Mouse (Mus musculus) stomach, postnatal 0 days (tissue): ENCODE measurements around the gene Hoxa1. TPM values are rescaled to one million over a fixed set of nuclear protein-coding genes. Genes with fewer than 3 reads are reported as not detected.
A peak's percentile ranks its signal among the peaks of the same experiment; 100 is the strongest.

ENCODE experiments used
- ATAC-seq: fragments of 200-750 bp; cut with Nextera tagmentation; 2 replicates; pipeline ENCODE4 v1.8.0; 2017; ENCODE audit not compliant: low FRiP score, low TSS enrichment
- DNase-seq: peaks from one replicate; pipeline ENCODE4 v3.0.0-alpha.2; 2016; ENCODE audit warnings: low spot score
- H3K27ac ChIP-seq: fragments of 300-500 bp; sonication (generic); replicated peaks from 2 replicates; pipeline ENCODE4 v1.5.1; 2014; ENCODE audit warnings: mild to moderate bottlenecking, control low read depth
- H3K27me3 ChIP-seq: fragments of 300-500 bp; sonication (generic); 2 replicates; pipeline ENCODE4 v1.6.1; 2014; ENCODE audit warnings: low read length; ENCODE audit not compliant: control insufficient read depth, insufficient read depth
- H3K36me3 ChIP-seq: fragments of 300-500 bp; sonication (generic); 2 replicates; pipeline ENCODE4 v1.6.1; 2014; ENCODE audit warnings: low read length, mixed read lengths; ENCODE audit not compliant: control insufficient read depth, insufficient read depth
- H3K4me1 ChIP-seq: fragments of 300-500 bp; sonication (generic); replicated peaks from 2 replicates; pipeline ENCODE4 v1.6.1; 2014; ENCODE audit warnings: antibody characterized with exemption; ENCODE audit not compliant: control insufficient read depth, insufficient read depth
- H3K4me2 ChIP-seq: fragments of 300-500 bp; sonication (generic); replicated peaks from 2 replicates; pipeline ENCODE4 v1.6.1; 2014; ENCODE audit warnings: low read depth, mild to moderate bottlenecking, control low read depth, moderate library complexity
- H3K4me3 ChIP-seq: fragments of 300-500 bp; sonication (generic); 2 replicates; pipeline ENCODE4 v1.5.1; 2014; ENCODE audit warnings: low read depth, low read length, control low read depth
- H3K9ac ChIP-seq: fragments of 300-500 bp; sonication (generic); 2 replicates; pipeline ENCODE4 v1.6.1; 2014; ENCODE audit warnings: mild to moderate bottlenecking, low read length, control low read depth, mixed read lengths
- H3K9me3 ChIP-seq: fragments of 300-500 bp; sonication (generic); 2 replicates; pipeline ENCODE4 v1.6.1; 2016; ENCODE audit warnings: low read length; ENCODE audit not compliant: control insufficient read depth
- CTCF ChIP-seq: IDR thresholded peaks from 2 replicates; pipeline ENCODE4 v1.5.1; 2016; ENCODE audit warnings: antibody characterized with exemption, low read depth, mild to moderate bottlenecking, moderate library complexity
- EP300 ChIP-seq: optimal IDR thresholded peaks from 2 replicates; pipeline ENCODE3; 2016; ENCODE audit warnings: antibody characterized with exemption
- WGBS: fragments of 180-500 bp; shearing (Covaris S2); extraction: QIAGEN DNeasy Blood & Tissue Kit; methylation state at CpG from one replicate; pipeline ENCODE4 v1.1.7; 2014; 5-methylcytosine and 5-hydroxymethylcytosine counted together
- polyA plus RNA-seq: library from polyadenylated mRNA; unstranded; fragments of >200 nt; fragmentation: Nextera tagmentation; extraction: Ambion mirVana; gene quantifications from 2 replicates; pipeline ENCODE4 v1.2.1, GENCODE M21; 2015

The Hoxa1 gene
- polyA plus RNA-seq, 1 experiment from 2014 or later = 0.35 TPM

GRCm38 (mm10) chr6:52168191-52169055 is 10.3 kb upstream of the Hoxa1 start:
- no peaks in the 10 kb centered on the region; the same call in 1 of the 2 replicates for H3K27me3 ChIP-seq
- H3K9me3 ChIP-seq = no peaks in the 10 kb centered on the region
- peak overlapping the region; percentile 65 for H3K4me3 ChIP-seq
- DNase-seq (no peak), ATAC-seq (no peak)
- H3K36me3 ChIP-seq = 0 out of 2 replicates have a peak, but pooled peaks cover 2% of the 10 kb centered on the region
- H3K4me1 ChIP-seq = peaks cover 4% of the 10 kb centered on the region; the same call in 1 of the 2 replicates
- TF ChIP-seq EP300 (no peak), CTCF (no peak)
- peak overlapping the region; percentile 77 for H3K4me2 ChIP-seq
- WGBS = 14% methylated on average over 39 of the region's 42 CpGs
- H3K27ac ChIP-seq = peak overlapping the region; percentile 96
- H3K9ac ChIP-seq = peak overlapping the region; percentile 89

GRCm38 (mm10) chr6:52167736-52168161 is 9.6 kb upstream of the Hoxa1 start:
- 28% methylated on average over 14 of the region's 14 CpGs for WGBS
- no peaks in the 10 kb centered on the region; the same call in 1 of the 2 replicates for H3K27me3 ChIP-seq
- peaks cover 4% of the 10 kb centered on the region; the same call in 1 of the 2 replicates for H3K4me1 ChIP-seq
- TF ChIP-seq EP300 (no peak), CTCF (no peak)
- ATAC-seq (no peak), DNase-seq (no peak)
- no peaks in the 10 kb centered on the region for H3K9me3 ChIP-seq
- peak overlapping the region; percentile 89 for H3K9ac ChIP-seq
- 0 out of 2 replicates have a peak, but pooled peaks cover 2% of the 10 kb centered on the region for H3K36me3 ChIP-seq
- H3K4me2 ChIP-seq = peak overlapping the region; percentile 77
- H3K27ac ChIP-seq = peak overlapping the region; percentile 96
- H3K4me3 ChIP-seq = peak overlapping the region; percentile 65

GRCm38 (mm10) chr6:52167176-52167575 is 9.1 kb upstream of the Hoxa1 start:
- H3K27ac ChIP-seq = peak overlapping the region; percentile 96
- H3K27me3 ChIP-seq = no peaks in the 10 kb centered on the region; the same call in 1 of the 2 replicates
- WGBS = 41% methylated on average over 1 of the region's 1 CpGs
- peak overlapping the region; percentile 89 for H3K9ac ChIP-seq
- TF ChIP-seq EP300 (no peak), CTCF (no peak)
- H3K4me2 ChIP-seq = peak overlapping the region; percentile 77
- peak overlapping the region; percentile 65 for H3K4me3 ChIP-seq
- DNase-seq = no peak
- 0 out of 2 replicates have a peak, but pooled peaks cover 2% of the 10 kb centered on the region for H3K36me3 ChIP-seq
- no peaks in the 10 kb centered on the region for H3K9me3 ChIP-seq
- ATAC-seq = no peak
- peaks cover 2% of the 10 kb centered on the region; the same call in 1 of the 2 replicates for H3K4me1 ChIP-seq

GRCm38 (mm10) chr6:52166431-52167077 is 8.4 kb upstream of the Hoxa1 start:
- Histone ChIP-seq H3K9me3 (no peaks in the 10 kb centered on the region), H3K36me3 (0 out of 2 replicates have a peak, but pooled peaks cover 2% of the 10 kb centered on the region), H3K27ac (peak overlapping the region; percentile 96), H3K4me3 (peak overlapping the region; percentile 65), H3K4me1 (peaks cover 2% of the 10 kb centered on the region; the same call in 1 of the 2 replicates), H3K27me3 (no peaks in the 10 kb centered on the region; the same call in 1 of the 2 replicates), H3K9ac (peak overlapping the region; percentile 89), H3K4me2 (peak overlapping the region; percentile 77)
- no peak for TF ChIP-seq EP300
- TF ChIP-seq CTCF = no peak
- no peak for DNase-seq
- no peak for ATAC-seq
- WGBS = 19% methylated on average over 4 of the region's 4 CpGs

- H3K27me3 ChIP-seq = no peaks in the 10 kb centered on the region; the same call in 1 of the 2 replicates
- 4% methylated on average over 28 of the region's 28 CpGs for WGBS
- H3K4me3 ChIP-seq = peak overlapping the region; percentile 65
Measured at GRCm38 (mm10) chr6:52165441-52166370, 7.6 kb upstream of the Hoxa1 start.

More at GRCm38 (mm10) chr6:52165441-52166370, 7.6 kb upstream of the Hoxa1 start:
- Histone ChIP-seq H3K9ac (peak overlapping the region; percentile 89), H3K36me3 (0 out of 2 replicates have a peak, but pooled peaks cover 2% of the 10 kb centered on the region), H3K27ac (peak overlapping the region; percentile 96), H3K4me2 (peak overlapping the region; percentile 77), H3K4me1 (peaks cover 2% of the 10 kb centered on the region; the same call in 1 of the 2 replicates), H3K9me3 (no peaks in the 10 kb centered on the region)
- no peak for TF ChIP-seq CTCF
- TF ChIP-seq EP300 = no peak
- DNase-seq (no peak), ATAC-seq (no peak)
